Mouse (Mus musculus) stomach, embryonic 14.5 days (tissue): Measurements from ENCODE around the gene Znhit1. TPM values are rescaled to one million over a fixed set of nuclear protein-coding genes. Genes with fewer than 3 reads are reported as not detected.

ENCODE experiments used
- ATAC-seq: fragments of 200-750 bp; cut with Nextera tagmentation; 2 replicates; pipeline ENCODE4 v1.8.0; 2017; ENCODE audit warnings: low read depth, moderate TSS enrichment; ENCODE audit not compliant: insufficient number of reproducible peaks, insufficient read depth, low FRiP score
- H3K27ac ChIP-seq: fragments of 300-500 bp; sonication (generic); 2 replicates; pipeline ENCODE4 v1.5.1; 2014; ENCODE audit warnings: mild to moderate bottlenecking, low read length, moderate library complexity, mixed read lengths
- H3K27me3 ChIP-seq: fragments of 300-500 bp; sonication (generic); 2 replicates; pipeline ENCODE4 v1.6.1; 2014; ENCODE audit warnings: low read length, control low read depth, mixed read lengths; ENCODE audit not compliant: control insufficient read depth, insufficient read depth
- H3K36me3 ChIP-seq: fragments of 300-500 bp; sonication (generic); 2 replicates; pipeline ENCODE4 v1.6.1; 2014; ENCODE audit warnings: mild to moderate bottlenecking, control low read depth, low read length, moderate library complexity, mixed read lengths; ENCODE audit not compliant: control insufficient read depth, insufficient read depth
- H3K4me1 ChIP-seq: fragments of 300-500 bp; sonication (generic); 2 replicates; pipeline ENCODE4 v1.6.1; 2014; ENCODE audit warnings: low read length, control low read depth, mixed read lengths; ENCODE audit not compliant: control insufficient read depth, insufficient read depth
- H3K4me2 ChIP-seq: fragments of 300-500 bp; sonication (generic); replicated peaks from 2 replicates; pipeline ENCODE4 v1.6.1; 2014; ENCODE audit warnings: low read depth, low read length, control low read depth
- H3K4me3 ChIP-seq: fragments of 300-500 bp; sonication (generic); 2 replicates; pipeline ENCODE4 v1.5.1; 2014; ENCODE audit warnings: low read depth, low read length, control low read depth
- H3K9ac ChIP-seq: fragments of 300-500 bp; sonication (generic); replicated peaks from 2 replicates; pipeline ENCODE4 v1.6.1; 2014; ENCODE audit warnings: low read depth, mild to moderate bottlenecking, control low read depth, low read length, moderate library complexity, mixed read lengths
- H3K9me3 ChIP-seq: fragments of 300-500 bp; sonication (generic); 2 replicates; pipeline ENCODE4 v1.6.1; 2016; ENCODE audit warnings: low read depth, low read length, control low read depth; ENCODE audit not compliant: control insufficient read depth
- WGBS: fragments of 180-500 bp; shearing (Covaris S2); extraction: QIAGEN DNeasy Blood & Tissue Kit; methylation state at CpG from one replicate; pipeline ENCODE4 v1.1.7; 2014; 5-methylcytosine and 5-hydroxymethylcytosine counted together
- polyA plus RNA-seq: library from polyadenylated mRNA; unstranded; fragments of >200 nt; fragmentation: Nextera tagmentation; extraction: Ambion mirVana; gene quantifications from 2 replicates; pipeline ENCODE4 v1.2.1, GENCODE M21; 2014

Znhit1 gene
- polyA plus RNA-seq, 1 experiment from 2014 or later = 108 TPM

DNA sequence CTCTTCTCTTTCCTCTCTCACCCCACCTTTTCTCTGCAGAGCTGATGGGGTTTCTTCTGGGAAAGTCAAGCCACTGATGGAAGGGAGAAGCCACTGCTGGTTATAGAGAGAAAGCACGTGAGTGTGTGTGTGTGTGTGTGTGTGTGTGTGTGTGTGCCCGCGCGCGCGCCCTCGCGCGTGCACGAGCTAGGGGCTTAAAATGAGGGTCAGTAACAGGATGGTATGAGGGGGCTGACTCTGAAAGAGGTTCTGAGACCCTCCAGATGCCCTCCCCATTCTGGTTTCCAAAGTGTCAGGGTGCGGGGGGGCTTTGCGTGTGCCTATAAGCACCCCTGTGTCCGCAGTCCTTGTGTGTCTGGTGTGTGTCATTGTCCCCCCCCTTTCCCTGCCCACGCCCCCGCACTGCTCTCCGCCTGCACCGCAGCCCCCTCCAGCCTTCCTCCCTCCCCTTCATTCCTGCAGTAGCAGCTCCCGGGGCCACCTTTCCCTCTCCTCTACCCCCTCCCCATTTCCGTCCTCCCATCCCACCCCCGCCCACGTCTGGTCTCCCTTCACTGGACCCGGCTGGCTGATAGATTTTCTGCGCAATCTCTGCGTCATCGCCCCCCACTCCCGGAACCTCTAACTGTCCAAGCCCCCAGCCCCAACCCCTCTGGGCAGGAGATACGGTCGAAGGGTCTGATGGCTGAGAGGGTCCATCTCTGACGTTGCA is 40.9 kb upstream of the Znhit1 start:
- peaks cover 53% of the 10 kb centered on the region for H3K27me3 ChIP-seq
- peaks cover 20% of the 10 kb centered on the region for H3K4me1 ChIP-seq
- no peak overlapping the region for H3K4me2 ChIP-seq
- H3K36me3 ChIP-seq = no peaks in the 10 kb centered on the region
- no peak overlapping the region for H3K4me3 ChIP-seq
- H3K27ac ChIP-seq = no peak overlapping the region
- H3K9ac ChIP-seq = no peak overlapping the region
- H3K9me3 ChIP-seq = no peaks in the 10 kb centered on the region
- 8% methylated on average over 26 of the region's 29 CpGs for WGBS
- no peak for ATAC-seq

- Histone ChIP-seq H3K4me1 (peaks cover 7% of the 10 kb centered on the region), H3K4me2 (no peak within 1 kb of the TSS)
- ATAC-seq = no peak
Measured at GRCm38 (mm10) chr5:137026092-137026491, 38.3 kb upstream of the Znhit1 start, which contains the start of gene Vgf. Gene Vgf (plus strand): TSS chr5:137026392.

GRCm38 (mm10) chr5:137025132-137025531 is 37.3 kb upstream of the Znhit1 start:
- no peak overlapping the region for H3K4me2 ChIP-seq
- no peak for ATAC-seq
- H3K27me3 ChIP-seq = peaks cover 33% of the 10 kb centered on the region

More at GRCm38 (mm10) chr5:137026092-137026491, 38.3 kb upstream of the Znhit1 start, which contains the start of gene Vgf:
- Histone ChIP-seq H3K27me3 (peaks cover 42% of the 10 kb centered on the region), H3K9me3 (no peaks in the 10 kb centered on the region), H3K36me3 (no peaks in the 10 kb centered on the region), H3K4me3 (no peak within 1 kb of the TSS), H3K27ac (no peak within 1 kb of the TSS), H3K9ac (no peak within 1 kb of the TSS)
- 25% methylated on average over 4 of the region's 4 CpGs for WGBS

GRCm38 (mm10) chr5:137024318-137024717 is 36.5 kb upstream of the Znhit1 start:
- Histone ChIP-seq H3K9ac (no peak overlapping the region), H3K4me1 (no peaks in the 10 kb centered on the region; the same call in 1 of the 2 replicates), H3K27me3 (peaks cover 26% of the 10 kb centered on the region), H3K36me3 (no peaks in the 10 kb centered on the region), H3K4me3 (no peak overlapping the region), H3K4me2 (no peak overlapping the region), H3K9me3 (no peaks in the 10 kb centered on the region), H3K27ac (no peak overlapping the region)
- 55% methylated on average over 3 of the region's 3 CpGs for WGBS
- ATAC-seq = no peak

More at GRCm38 (mm10) chr5:137025132-137025531, 37.3 kb upstream of the Znhit1 start:
- Histone ChIP-seq H3K4me1 (peaks cover 6% of the 10 kb centered on the region; the same call in 1 of the 2 replicates), H3K9me3 (no peaks in the 10 kb centered on the region), H3K36me3 (no peaks in the 10 kb centered on the region), H3K9ac (no peak overlapping the region), H3K4me3 (no peak overlapping the region), H3K27ac (no peak overlapping the region)
- under 1% methylated on average over 23 of the region's 23 CpGs for WGBS

GRCm38 (mm10) chr5:137015913-137016312 is 28.1 kb upstream of the Znhit1 start:
- H3K4me2 ChIP-seq = no peak overlapping the region
- H3K4me1 ChIP-seq = no peaks in the 10 kb centered on the region
- WGBS = 88% methylated on average over 3 of the region's 3 CpGs
- ATAC-seq = no peak
- H3K9me3 ChIP-seq = no peaks in the 10 kb centered on the region
- H3K27ac ChIP-seq = no peak overlapping the region
- H3K4me3 ChIP-seq = no peak overlapping the region
- H3K27me3 ChIP-seq = no peaks in the 10 kb centered on the region
- H3K9ac ChIP-seq = no peak overlapping the region
- H3K36me3 ChIP-seq = no peaks in the 10 kb centered on the region

DNA sequence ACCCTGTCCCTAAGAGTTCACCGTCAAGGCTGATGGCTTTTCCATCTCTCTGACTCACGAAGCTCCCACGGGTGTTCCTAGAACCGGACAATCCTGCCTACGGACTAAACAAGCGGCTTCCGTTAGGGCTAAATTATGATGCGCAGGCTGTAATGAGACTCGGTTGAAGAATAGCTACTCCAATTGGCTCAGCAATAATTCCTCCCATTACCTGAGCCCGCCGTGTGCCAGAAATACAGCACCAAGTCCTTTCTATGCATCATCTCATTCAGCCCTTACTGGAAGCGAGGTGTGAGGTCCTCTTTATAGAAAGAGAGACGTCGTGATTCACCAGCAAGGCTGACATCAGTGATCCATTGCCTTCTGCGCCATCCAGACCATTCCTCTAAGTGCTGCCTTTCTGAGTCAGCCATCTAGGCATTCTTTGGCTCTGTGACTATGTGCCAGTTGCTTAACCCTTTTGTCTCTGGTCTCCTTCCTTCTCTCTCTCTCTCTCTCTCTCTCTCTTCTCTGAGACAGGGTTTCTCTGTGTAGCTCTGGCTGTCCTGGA is 24.7 kb upstream of the Znhit1 start:
- H3K36me3 ChIP-seq = no peaks in the 10 kb centered on the region
- H3K4me2 ChIP-seq = no peak overlapping the region
- no peaks in the 10 kb centered on the region for H3K9me3 ChIP-seq
- no peak overlapping the region for H3K4me3 ChIP-seq
- no peaks in the 10 kb centered on the region for H3K27me3 ChIP-seq
- no peak for ATAC-seq
- WGBS = 72% methylated on average over 15 of the region's 15 CpGs
- H3K9ac ChIP-seq = no peak overlapping the region
- no peaks in the 10 kb centered on the region for H3K4me1 ChIP-seq
- no peak overlapping the region for H3K27ac ChIP-seq

GRCm38 (mm10) chr5:137009988-137010387 is 22.2 kb upstream of the Znhit1 start:
- Histone ChIP-seq H3K9me3 (no peaks in the 10 kb centered on the region), H3K4me3 (no peak overlapping the region), H3K27me3 (no peaks in the 10 kb centered on the region), H3K27ac (no peak overlapping the region), H3K4me2 (no peak overlapping the region), H3K36me3 (no peaks in the 10 kb centered on the region), H3K9ac (no peak overlapping the region), H3K4me1 (no peaks in the 10 kb centered on the region)
- ATAC-seq = no peak
- WGBS = 34% methylated on average over 3 of the region's 3 CpGs

DNA sequence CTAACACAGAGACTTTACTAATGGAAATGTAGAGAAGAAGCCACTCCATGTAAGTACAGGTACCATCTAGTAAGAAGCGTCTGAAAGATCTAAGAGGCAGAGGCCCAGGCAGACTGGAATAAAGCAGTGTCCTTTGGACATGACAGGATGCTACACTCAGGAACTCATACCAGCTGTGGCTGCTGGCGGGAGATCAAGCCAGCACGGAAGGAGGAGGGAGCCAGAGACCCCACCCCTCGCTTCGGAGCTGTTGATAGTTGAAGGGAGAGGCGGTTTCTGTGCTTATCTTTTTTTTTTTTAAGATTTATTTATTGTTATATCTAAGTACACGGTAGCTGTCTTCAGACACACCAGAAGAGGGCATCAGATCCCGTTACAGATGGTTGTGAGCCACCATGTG is 19.5 kb upstream of the Znhit1 start:
- 44% methylated on average over 8 of the region's 8 CpGs for WGBS
- no peak overlapping the region for H3K27ac ChIP-seq
- no peak overlapping the region for H3K4me2 ChIP-seq
- H3K36me3 ChIP-seq = no peaks in the 10 kb centered on the region
- no peaks in the 10 kb centered on the region for H3K4me1 ChIP-seq
- H3K9me3 ChIP-seq = no peaks in the 10 kb centered on the region
- no peak overlapping the region for H3K9ac ChIP-seq
- H3K27me3 ChIP-seq = no peaks in the 10 kb centered on the region
- no peak overlapping the region for H3K4me3 ChIP-seq
- no peak for ATAC-seq
